Mouse (Mus musculus): ENCODE data around the gene Lysmd2.

GRCm38 (mm10) chr9:75609965-75610364 is 15.6 kb upstream of the Lysmd2 start:
- TF ChIP-seq CTCF (IDR thresholded peaks at IDR 0.05; ENCODE audit: low read depth) (no peak), EP300 (optimal IDR thresholded peaks at IDR 0.05) (no peak)

All from stomach, postnatal 0 days (tissue).